Mouse (Mus musculus) lung, postnatal 14 days (tissue): Measurements from ENCODE around the gene Igsf9b.

Source experiments
- DNase-seq: peaks from one replicate; pipeline ENCODE4 v3.0.0; 2021

Igsf9b gene

DNA sequence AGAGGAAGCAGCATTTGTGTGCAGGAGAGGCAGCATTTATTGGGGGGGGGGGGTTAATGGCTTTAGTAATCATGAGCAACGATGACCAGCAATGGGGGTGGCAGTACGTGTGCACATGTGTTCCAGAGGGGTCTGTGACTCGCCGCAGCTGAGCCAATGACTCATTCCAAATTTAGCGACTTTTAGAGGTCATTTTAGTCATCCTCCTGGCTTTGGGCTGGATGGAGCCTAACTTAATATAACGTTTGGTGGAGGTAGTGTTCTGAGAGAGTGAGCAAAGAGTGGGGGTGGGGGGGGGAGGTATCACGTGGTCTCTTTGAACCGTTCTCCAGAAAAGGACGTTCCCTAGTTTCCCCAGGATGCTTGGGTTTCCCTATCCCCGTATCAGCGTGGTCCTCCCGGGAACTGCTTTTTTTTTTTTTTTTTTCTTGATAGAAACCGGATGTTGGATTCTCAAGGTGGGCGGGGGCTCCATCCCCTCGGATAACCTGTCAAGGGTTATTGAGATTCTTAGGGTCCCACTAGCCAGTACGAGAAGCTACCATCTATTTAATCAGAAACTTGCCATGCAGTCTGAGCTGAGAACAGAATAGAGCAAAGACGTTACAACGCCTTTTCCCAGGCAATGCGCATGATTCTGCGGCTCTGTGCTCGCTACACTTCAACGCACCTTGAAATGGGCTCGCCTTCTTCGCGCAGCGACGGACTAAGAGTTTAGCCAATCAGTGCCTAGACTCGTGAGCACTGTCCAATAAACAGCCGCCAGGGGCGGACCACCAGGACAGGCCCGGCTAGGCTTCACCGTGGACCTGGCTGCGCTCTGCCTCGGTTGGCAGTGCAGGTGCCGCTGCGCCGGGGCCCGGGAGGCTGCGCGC lies at the start of gene Igsf9b:
Gene Igsf9b, plus strand, starts transcription at position 794 of the 875 bp plus-strand sequence.
- peak; percentile 86 for DNase-seq

DNA sequence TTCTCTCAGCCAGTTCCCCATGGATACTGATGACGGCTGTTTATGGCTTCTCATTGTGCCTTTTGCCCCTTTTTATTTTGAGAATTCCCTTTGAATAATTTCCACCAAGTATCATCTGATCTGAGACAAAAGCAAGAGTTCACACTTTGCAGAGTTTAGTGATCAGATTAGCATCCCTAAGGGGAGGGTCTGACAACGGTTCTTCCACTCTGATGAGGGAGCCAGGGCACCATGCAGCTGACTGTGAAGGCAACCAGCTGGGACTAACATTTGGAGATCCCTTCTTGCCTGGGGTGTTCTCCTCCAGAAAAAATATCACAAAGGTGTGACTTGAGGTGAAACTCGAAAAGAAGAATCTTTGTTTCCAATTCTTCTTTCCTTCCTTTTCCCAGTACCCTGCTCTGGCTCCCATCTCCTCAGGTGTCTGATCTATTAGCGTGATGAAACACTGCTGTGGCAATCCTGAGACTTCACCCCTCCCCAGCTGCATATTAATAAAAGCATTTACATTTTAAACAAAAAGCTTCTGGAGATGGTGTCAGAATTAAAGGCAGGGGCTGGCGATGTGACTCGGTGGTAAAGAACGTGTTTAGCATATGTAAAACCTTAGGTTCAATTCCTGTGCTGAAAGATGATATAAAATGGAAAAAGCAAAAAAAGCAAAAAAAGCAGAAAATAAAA lies 46.8 kb upstream of the Igsf9b start:
- no peak for DNase-seq

DNA sequence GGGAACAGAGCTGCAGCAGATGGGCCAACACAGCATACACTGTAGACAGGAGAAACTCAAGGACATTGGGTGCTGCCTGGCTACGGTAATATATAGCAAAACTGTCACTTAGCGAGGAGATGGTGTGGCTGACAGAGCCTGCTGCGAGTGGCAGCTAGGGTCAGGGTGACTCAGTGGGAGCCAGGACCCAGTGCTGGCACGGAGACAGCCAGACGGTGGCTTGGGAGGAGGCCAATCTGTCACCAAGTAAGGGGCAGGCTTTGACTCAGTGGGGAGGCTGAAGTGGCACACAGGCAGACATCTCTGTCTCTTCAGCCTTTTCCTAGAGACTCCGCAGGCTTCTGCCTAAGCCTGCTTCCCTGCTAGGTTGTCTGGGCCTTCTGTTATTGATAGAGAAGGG lies 42.5 kb upstream of the Igsf9b start:
- DNase-seq = no peak

DNA sequence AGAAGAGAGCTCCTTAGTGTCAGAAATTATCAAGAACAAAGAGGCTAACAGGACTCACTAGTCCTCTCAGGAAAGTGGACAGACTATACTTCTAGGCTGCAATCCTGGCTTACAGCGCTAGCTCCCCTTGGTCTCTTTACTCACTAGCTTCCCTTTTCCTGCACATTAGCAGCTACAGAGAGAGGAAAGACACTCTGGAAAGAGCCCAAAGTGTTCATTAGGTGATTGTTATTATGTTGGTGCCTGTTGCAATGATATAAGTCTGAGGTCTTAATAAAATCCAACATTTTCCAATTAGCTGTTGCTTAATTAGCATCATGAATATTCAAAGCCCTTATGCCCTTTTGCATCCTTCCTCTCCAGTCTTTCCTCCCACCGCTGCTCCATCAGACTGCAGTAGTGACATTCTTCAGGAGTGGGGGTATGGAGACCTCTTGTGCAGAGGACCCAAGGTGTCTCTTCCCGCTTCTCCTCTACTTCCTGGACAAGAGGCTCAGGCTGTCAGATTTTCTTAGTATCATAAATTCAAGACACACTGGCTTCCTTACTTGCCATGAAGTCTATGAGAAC lies 38.5 kb upstream of the Igsf9b start:
- no peak for DNase-seq

DNA sequence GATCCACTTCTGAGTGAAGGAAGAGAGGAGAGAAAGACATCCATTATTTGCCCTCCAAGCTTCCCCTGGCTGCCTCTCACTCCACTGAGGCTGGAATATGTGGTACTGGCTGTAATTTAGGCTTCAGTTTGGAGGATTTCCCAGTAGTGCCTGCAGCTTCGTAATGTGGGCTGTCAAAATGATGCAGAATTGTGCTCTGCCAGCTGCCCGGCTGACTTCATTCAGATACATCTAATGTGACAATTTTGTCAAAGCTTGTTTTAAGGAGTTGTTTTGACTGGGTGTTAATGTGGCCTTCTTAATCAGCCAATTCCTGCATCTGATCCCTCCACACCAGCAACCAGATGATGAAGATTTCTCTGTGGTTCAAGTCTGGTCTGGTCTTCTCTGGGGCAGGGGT lies 37.1 kb upstream of the Igsf9b start:
- DNase-seq = no peak

DNA sequence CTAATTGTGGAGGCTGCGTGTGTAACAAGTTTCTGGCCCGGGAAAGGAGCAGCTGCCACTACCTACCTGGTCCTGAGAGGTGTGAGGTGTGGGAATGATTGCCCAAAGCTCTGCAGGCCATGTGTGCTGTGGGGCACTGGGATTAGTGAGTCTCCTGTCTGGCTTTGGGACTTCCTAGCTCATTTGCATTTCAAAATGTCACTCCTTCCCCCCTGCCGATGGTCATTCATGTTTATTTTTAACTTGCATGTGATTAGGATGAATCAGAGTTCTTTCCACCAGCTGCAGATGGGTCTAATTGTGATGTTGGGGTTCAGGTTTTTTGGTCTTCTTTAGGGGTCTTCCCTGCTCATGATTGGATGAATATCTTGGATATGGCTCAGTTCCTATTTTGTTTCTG lies 34.0 kb upstream of the Igsf9b start:
- no peak for DNase-seq

DNA sequence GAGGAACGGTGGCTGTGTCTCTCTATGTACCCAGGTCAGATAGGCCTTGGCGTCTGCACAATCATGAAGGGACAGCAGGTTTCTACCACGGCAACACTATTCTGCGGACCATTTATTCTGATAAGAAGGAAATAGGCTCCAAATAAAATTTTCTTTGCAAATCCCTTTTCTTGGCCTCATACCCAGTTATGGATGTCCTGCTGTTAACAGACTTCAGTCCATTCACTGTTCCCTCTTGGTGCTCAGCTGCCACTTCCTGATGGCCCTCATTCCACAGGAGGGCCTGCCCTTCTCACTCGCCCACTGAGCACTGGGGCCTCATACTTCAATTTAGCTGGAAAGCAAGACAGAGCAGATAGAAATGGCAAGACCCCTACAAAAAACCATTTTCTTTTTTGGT lies 31.1 kb upstream of the Igsf9b start:
- no peak for DNase-seq

DNA sequence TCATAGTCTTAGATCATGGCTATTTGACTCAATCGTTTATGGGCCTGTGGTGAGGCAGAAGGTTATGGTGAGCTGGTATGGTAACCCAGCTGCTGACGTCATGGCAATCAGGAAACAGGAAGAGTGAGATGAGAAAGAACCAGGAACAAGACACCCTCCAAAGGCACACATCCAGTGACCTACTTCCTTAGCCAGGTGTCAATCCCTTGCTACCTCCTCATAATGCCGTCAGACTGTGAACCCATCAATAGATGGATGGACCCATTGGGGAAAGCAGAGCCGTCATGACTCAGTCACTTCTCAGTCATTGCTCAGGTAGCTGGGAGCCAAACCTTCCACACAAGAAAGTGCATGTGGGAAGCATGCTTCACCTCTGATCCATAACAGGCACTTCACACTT lies 30.5 kb upstream of the Igsf9b start:
- no peak for DNase-seq

DNA sequence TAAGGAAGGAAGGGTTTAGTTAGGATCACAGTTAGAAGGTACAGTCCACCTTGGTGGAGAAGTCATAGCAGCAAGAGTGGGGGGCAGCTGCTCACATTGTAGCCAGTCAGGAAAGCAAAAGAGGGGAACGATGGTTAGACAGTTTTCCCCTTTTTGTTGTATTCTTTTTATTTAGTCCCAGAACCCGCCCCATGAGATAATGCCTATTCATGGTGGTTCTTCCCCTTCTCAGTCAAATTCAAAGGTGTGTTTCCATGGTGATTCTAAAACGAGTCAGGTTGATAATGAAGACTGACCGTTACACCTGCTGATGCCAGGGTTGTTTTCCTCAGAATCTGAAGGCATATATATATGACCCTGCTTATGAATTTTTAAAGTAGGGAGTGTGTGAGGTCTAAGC lies 29.7 kb upstream of the Igsf9b start:
- no peak for DNase-seq

DNA sequence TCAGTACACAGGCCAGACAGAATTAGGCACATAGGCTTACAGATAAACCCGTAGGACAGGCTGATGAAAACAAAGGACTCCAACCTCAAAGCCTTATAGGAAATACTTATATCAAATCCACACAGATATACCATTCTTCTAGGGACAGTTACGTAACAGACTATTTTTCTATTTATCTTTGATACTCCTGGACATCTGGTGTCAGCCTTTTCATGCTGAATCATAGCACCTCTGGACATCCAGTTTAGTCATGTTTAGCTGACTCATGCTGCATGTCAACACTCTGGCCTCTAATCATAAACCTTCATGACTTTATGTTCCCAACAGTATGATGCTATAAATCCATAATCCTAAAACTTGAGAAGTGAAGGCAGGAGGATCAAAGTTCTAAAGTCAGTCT lies 29.1 kb upstream of the Igsf9b start:
- DNase-seq = no peak

DNA sequence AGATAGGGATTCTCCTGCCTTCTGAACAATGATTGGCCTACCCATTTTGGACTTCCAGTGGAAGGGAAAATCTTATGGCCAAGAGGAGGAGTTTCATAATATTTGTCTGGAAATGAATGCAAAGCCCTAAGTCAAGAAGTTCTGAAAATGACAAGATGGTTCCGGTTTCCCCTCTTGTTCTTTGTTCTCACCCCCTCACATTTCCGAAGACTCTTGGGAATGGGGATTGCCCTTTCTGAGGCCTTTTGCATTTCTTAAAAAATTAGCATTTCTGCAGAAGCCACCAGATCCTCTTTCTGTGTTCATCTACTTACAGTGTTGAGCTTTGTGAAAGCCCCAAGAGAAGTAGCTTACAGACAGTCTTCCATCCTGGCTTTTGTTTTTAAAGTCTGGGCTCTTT lies 27.1 kb upstream of the Igsf9b start:
- DNase-seq = no peak

DNA sequence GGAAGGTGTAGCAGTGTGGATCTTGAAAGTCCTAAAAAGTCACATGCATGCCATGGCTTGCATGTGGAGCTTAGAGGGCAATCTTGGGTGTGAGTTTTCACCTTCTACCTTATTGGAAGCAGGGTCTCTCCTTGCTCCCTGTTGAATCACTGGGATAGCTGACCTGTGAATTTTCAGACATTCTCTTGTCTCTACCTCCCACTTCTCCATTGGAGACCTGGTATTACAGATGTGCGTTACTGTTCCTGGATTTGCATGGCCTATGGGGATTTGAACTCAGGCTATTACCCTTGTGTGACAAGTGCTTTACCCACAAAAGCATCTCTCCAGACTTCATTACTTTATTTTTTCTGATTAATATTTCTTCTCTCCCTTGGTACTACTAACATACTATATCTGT lies 26.1 kb upstream of the Igsf9b start:
- DNase-seq = no peak

DNA sequence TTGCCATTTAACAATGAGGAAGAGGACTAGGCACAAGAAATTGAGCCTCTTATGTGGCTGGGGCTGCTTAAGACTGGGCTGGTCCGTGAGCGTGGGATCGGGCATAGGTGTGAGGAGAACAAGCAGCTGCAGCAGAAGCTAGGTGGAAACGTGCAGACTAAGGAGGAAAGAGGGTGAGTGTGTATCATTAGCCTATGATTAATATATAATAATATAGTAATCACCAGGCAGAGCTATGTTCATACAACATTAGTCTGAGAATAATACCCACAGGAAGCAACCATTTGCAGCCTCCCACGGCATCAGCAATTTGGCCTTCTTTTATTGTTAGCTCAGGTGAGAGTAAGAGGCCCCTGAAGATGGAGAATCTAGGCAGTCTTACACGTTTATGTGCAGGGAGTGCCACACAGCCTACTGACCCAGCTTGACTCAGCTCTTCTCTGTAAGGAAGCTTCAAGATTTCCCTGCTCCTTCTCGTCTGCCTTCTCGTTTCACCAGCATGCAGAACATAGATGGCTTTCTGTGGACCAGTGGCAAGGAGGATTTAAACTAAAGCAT lies 22.6 kb upstream of the Igsf9b start:
- no peak for DNase-seq

DNA sequence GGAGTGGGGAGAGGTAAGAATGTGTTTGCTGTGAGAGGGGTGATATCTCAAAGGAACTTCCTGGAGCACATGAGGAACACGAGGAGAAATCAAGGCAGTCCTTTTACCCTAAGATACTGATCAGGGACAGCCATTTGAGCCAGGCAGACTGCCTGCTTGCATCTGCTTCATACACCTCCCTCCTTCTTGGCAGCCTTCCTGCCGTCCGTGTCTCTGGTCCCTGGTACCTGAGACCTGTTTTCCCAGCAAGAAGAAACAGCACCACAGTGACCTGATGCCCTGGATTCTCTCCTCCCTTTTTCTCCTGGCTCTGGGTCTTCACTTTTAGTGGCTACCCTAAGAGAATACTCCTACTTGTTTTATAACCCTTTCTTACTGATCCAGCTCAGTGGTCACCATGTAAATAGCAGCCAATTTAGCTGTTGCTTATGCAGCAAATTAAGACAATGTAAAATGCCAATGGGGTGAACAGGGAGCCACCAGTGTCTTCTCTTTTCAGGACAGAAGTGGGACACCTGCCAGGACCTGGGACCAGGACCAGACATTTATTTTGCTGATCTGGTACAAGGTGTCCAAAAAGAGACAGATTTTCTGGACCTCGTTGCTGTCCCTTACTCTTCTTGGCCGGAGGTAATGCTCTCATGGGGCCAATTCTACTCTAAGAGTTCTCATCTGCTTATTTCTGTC lies 21.5 kb upstream of the Igsf9b start:
- DNase-seq = no peak

DNA sequence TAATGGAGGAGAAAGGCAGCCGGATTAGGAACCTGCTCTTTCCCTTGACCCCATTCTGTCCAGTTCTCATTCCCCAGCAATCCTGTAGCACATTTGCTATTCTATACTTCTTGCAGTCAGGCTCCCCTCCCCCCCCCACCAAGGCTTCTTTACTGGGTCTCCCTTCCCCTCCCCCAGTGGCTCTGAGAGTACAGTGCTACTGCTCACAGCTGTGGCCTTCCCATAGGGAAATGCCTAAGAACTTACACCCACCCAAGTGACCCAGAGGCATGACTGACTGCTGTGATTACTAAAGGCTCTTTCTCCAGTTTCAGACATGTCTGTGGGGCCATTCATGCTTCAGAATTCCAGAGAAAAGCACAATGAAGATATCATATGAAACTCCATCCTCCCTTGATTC lies 20.0 kb upstream of the Igsf9b start:
- no peak for DNase-seq

DNA sequence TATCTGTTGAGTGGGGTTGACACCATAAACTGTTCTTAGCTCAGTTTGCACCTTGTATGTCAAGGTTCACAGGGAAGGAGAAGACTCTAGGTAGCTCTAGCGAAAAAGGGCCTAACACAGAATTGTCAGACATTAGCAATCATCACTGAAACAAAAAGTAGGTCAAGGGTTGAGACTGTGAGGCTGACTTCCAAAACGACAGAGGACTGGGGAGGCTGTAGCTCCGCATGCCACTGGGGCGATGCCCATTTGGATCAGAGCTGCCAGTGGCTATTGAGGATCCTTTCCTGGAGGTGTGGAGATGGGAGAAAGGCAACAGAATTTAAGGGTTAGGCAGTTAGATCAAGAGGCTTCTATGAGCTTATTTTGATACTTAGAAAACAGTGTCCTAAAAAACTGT lies 18.0 kb upstream of the Igsf9b start:
- DNase-seq = no peak

DNA sequence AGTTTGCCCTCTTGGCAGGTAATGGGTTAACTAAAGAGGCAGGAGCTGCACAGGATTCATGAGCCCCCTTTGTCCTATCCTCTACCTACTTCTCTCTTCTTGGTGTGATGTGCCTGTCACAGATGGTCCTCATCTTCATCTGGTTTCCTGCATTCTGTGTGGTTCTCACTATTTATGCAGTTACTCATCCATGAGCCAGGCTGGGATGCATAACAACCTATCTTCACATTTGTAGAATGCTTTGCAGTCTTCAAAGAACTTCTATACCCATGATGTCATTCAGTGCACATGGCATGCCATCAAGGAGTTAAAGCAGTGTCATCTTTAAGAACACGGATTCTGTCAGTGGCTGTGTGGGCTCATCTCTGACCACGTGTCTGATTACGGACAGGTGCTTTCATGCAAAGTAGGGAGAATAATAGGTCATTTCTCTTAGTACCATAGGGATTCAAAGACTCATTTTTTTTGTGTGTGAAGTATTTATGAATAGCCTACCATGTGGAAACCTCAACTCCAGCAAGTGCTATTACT lies 13.2 kb upstream of the Igsf9b start:
- no peak for DNase-seq

DNA sequence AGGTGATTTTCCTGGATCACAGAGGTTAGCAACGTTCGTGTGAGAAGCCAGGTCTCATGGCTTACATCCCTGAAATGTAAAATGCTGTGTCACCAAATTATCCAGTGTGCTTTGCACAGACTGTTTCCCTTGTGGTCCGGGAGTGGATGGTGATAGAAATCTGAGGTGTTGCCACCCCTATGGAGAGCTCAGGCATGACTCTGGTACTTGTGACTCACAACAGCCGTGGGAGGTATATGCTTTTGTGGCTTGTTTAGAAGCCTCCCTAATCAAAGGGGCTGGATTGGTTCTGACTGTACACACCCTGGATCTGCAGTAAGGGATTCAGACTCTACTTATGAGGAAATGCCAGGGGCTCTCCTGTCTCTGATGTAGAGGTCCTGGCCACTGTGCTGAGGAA lies 12.7 kb upstream of the Igsf9b start:
- no peak for DNase-seq

DNA sequence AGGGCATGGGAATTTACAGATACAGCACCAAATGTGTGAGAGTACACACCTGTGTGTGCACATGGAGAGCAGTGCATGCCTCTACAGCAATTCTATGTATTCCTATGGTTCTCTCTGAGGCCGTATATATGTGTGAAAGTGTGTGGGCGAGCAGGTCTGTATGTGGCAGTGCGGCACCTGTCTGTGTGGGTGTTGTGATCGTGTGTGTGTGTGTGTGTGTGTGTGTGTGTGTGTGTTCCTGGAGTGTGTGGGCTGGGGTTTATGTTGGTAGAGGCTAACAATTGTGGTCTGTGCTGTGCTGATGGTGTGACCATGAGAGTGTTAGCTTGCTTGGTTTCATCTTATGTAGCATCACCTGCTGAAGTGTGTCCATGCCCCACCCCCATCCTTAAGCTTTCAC lies 12.1 kb upstream of the Igsf9b start:
- no peak for DNase-seq

DNA sequence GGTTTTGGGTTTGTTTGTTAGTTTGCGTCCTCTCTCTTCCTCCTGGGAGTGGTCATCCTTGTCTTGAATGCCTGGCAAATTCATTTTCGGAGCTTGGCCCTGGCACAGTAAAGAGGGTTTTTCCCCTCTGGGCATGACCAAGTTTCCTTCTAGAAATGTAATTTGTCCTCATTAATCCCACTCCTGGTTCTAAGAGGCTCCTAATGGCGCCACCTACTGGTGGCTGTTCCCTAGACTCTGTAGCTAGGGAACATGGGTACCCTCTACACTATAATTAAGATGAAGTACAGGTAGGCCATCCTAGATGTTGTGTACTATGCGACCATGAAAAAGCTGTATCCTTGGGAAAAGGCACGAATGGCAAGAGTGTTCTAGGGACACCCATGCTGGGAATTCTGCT lies 11.6 kb upstream of the Igsf9b start:
- DNase-seq = peak; percentile 45

DNA sequence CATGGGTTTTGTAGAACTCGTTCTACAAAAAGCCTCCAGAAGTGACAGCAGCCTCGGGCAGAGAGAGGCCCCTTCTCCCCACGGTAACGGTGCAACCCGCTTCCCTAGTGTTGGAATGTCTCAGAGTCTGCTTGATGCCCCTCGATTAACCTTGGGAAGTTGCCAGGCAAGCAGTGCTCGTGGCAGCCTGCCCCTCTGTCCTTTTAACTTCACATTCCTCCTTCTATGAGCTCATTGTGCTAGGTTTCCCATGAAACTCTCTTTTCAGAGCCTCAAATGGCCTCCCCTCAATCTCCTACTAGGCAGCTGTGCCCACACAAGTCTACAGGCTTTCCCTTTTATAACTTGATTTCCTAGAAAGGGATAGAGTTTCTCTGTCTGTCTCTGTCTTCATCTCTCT lies 10.6 kb upstream of the Igsf9b start:
- no peak for DNase-seq

DNA sequence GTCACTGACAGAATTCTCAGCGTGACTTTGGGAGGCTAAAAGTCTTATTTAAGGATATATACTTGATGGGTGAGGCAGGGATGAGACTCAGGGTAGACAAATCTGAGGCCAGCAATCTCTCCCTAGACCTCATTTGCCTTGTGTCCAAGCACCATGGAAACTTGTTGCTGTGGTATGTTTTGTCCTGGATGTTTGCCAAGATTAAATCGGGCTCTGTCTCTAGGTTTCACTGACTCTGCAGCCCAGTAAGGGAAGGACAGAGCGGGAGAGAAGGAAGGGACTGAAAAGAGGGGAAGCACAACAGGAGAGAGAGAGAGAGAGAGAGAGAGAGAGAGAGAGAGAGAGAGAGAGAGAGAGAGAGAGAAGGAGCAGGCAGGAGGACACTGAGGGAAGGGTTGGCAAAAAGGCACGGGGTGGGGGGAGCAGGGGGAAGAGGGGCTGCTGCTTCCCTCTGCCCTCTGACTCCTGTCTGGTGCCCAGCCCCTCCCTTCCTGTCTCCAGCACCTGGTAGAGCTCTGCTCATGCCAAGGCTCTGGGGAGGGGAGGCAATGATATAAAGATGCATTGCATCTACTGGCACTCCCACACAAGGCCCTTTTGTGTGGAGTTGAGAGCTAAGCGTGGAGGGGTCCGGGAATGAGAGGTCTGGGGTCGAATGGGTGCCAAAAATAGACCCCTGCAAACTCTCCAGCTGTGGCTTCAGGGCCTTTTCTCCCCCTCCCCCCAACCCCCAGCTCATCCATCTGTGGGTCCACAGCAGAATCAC lies 9.3 kb upstream of the Igsf9b start:
- DNase-seq = no peak
